Mouse (Mus musculus): ENCODE measurements at regions not wholly inside any gene's neighbourhood (a gene's known extent, or its start where the extent isn't known, plus 50 kb on each side); places are given as distances from the start of the nearest gene placed in this dataset.

DNA sequence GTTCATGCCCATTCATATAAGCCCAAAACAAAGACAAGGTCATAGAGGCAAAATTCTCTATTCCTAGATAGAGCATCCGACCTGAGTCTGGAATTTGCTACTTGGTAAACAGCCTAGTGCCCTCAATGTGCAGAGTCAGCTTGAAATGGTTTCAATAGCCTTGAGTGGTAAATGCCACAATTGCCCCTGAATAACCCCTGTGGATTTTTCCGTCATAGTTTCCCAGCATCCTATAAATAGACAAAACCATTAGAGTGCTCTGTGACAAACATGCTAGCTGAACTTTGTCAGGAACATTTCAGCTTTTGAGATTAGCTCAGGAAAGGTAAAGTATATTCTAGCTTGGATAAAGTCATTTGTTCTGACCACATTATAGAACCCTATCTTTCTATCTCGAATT lies 727.0 kb upstream of the Tbl1xr1 start:
- no peak for TF ChIP-seq POLR2A (IDR thresholded peaks at IDR 0.05; ENCODE audit: low read depth, low read length)
- TF ChIP-seq CTCF (IDR thresholded peaks at IDR 0.05; ENCODE audit: borderline replicate concordance, insufficient read depth, low read length), result no peak

Data from embryonic fibroblast, embryonic 13.5 days (primary cell).